Mouse (Mus musculus) T-helper 17 cell (primary cell): ENCODE results near the gene Pum1.

Source experiments
- in situ Hi-C, 2 experiments: fragments of 300-600 bp; cut with MboI, MseI; formaldehyde crosslinking; loops; 1 replicate in 1 of 2; 2 replicates in 1 of 2; pipeline ENCODE4 v1.15.1; 2025; ENCODE audit warnings: high pct_unique_total_duplicates in 2 of 2

Gene Pum1

DNA sequence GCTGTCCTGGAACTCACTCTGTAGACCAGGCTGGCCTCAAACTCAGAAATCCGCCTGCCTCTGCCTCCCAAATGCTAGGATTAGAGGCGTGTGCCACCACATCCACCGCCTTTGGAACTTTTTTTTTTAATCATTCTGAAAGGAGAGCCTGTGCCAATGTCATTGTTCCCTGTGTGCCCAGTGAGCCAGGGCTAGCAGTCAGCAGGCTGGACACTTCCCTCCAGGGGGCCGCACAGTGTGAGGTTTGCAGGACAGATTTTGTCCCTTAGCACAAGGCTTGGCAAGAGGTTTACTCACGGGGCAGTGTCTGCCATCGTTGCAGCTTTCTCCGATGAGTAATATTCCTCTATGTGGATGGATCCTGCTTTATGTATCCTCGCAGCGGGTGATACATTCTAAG lies 143.6 kb downstream of the Pum1 start:
- in situ Hi-C loops: no loop called here

- in situ Hi-C loops: no loop called here
These were observed 146.7 kb downstream of the Pum1 start for GRCm38 (mm10) chr4:130809784-130810183.

DNA sequence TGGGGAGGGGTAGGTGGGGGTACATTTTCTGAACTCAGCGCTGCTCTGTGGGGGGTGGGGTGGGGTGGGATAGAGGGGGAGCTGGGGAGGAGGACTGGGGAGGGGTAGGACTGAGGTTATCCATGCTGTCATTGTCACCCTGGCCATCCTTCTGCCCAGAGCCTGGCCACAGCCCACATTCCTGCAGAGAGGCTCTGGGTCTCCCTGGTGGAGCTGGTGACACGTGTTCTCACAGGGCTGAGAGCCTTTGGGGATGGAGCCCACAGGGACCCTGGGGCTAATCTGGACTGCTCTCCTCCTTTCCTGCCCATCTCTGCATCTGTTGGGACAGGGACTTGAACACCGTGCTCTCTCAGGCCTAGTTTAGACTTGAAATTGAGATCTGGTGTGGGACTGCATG lies 147.7 kb downstream of the Pum1 start:
- in situ Hi-C loops: no loop called here

DNA sequence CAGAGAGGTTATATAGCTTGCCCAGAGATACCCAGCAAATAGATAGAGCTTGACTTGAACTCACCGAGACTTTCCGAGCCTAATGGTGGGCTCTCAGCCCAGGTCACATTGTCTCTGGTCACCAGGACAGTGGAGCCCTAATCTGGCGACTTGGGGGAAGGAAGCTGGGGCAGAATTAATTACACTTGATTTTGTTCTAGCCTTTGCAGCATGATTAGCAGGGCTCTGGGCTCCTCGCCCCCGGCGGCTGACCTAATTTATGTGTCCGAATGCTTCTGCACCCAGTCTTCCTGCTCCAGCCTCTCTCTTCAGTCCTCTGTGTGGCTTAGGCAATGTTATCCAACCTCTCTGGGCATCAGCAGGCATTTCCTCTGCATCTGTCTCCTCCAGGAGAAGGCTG lies 148.3 kb downstream of the Pum1 start:
- in situ Hi-C loops: no loop called here

- in situ Hi-C loops: no loop called here
These were observed 150.8 kb downstream of the Pum1 start for GRCm38 (mm10) chr4:130813958-130814357.

DNA sequence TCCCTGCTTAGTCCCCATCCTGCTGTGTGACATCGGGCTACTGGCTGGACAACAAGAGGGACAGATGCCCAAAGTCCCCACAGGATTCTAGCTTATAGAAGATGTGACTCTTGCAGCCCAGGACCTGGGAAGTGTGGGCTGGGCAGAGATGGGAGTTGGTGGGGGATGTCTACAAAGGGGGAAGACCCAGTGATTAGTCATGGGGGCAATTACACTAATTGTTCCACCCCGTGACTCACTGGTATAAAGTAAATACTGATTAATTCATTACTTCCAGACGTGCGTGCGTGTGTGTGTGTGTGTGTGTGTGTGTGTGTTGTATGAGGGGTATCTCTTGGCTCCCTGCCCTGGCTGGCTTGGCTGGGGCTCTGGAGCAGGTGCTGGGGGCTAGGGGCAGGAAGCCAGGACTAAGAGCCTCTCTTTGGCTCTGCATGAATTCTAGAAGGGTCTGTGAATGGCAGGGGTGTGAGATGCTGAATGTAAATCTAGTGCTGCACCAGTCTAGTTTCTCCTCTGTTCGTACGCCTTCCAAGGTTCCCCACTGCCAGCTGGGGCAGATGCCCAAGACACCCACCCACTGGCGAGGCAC lies 151.7 kb downstream of the Pum1 start:
- in situ Hi-C loops: no loop called here

DNA sequence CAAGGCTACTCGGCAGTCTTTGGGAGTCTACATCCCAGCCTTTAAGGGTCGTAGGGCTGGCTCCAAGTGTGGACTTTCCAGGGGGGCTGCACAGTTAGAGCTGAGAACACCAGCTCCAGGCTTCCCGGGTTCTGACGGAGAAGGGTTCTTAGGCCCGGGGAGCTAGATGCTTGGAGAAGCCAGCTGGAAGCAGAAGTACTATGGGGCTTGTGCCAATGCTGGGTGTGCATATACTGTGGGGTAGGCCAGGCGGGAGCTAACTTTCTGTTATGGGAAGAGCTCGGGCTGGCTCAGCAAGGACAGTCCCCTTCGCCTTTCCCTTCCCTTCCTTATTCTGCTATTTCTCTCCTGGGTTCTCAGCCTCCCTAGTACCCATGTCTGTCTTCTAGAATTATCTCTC lies 152.7 kb downstream of the Pum1 start:
- in situ Hi-C loops: no loop called here

DNA sequence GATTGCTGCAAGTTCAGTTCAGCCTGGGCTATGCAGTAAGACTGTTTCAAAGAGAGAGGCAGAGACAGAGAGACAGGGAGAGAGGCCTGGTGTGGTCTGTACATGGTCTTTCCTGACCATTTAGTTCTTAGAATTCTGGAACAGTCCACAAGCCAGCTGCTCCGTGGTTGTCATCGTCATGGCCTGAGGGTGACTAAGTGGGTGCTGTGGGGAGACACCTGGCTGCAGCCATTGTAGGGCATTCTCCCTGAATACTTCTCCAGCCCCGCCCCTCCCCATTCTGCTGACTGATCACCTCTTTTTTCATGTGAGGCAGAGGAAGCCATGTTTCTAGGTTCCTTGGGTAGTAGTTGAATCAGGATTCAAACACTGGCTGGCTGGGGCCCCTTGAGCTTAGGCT lies 156.7 kb downstream of the Pum1 start:
- in situ Hi-C loops: no loop called here

- in situ Hi-C loops: no loop called here
These were observed 157.6 kb downstream of the Pum1 start for GRCm38 (mm10) chr4:130820594-130821255.

GRCm38 (mm10) chr4:130828851-130829673 lies 165.9 kb downstream of the Pum1 start:
- in situ Hi-C loops: no loop called here
